Mouse (Mus musculus): Measurements from ENCODE around the gene Pomgnt2.

DNA sequence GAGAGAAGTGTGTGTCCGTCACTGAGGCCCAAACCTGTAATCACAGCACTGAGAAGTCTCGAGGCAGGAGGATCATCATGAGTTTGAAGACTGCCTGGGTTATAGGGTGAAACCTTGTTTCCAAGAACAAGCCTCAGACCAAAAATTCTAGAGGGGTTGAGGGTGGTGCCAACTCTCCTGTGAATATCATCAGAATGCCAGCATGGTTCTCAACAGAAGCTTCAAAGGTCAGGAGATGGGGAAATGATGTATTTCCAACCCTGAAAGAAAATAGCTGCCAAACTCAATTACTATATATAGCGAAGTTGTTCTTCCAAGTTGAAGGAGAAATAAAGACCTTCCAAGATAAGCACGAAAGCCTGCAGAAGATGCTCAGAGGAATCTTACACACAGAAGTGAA is 42.9 kb upstream of the Pomgnt2 start:
- TF ChIP-seq GATA1 (IDR thresholded peaks at IDR 0.05; ENCODE audit: borderline replicate concordance, low read length) (no peak), FLI1 (IDR thresholded peaks at IDR 0.05; ENCODE audit: low read length) (no peak)

All from megakaryocyte, embryonic 14.5 days (primary cell).